Mouse (Mus musculus) kidney, postnatal 10 days (tissue): ENCODE measurements around the gene Pafah1b3.

Experiments
- DNase-seq: peaks from one replicate; pipeline ENCODE4 v3.0.0; 2021; ENCODE audit warnings: mixed read lengths

The Pafah1b3 gene

DNA sequence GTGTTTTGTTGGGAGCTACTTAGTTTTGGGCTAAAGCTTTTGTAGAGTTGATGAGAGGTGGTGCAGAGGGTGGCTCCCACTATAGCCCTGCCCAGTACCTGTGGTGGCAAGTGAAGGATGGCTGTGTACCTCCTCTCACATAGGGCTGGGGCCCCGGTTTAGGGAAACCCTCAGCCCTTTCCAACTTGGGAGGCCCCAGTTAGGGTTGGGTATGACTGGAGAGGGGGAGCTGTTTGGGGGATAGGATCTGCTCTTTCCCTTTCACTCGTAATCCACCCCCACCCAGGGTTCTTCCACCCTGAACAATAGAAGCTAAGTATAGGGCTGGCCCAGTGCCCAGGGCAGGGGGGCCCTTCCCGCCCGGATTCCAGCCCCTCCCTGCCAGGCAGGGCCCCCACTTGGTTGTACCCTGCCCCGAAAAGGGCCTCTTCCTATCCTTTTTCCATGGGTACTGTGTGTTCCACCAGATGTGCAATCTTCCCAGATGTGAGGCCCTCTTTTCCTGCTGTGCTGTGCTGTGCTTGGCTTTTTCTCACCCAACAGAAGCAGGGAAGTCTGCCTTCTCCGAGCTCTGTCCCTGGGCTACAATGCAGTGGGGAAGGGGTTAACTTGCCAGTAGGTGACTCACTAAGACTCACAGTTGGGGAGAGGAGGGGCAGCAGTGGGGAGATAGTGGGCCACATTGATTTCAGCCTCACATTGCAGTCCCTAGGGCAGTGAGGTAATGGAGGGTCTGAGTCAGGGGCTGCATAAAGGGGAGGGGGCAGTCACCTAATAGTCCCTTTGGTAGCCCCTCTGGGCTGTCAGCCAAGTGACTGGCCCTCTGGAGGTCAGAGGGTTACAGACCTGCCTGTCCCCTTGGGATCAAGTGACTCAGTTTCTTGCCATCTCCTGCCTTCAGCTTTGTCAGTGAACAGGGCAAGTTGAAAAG is 17.7 kb downstream of the Pafah1b3 start:
- peak; percentile 79 for DNase-seq

GRCm38 (mm10) chr7:25279076-25279860 is 18.5 kb downstream of the Pafah1b3 start:
- peak; percentile 94 for DNase-seq

DNA sequence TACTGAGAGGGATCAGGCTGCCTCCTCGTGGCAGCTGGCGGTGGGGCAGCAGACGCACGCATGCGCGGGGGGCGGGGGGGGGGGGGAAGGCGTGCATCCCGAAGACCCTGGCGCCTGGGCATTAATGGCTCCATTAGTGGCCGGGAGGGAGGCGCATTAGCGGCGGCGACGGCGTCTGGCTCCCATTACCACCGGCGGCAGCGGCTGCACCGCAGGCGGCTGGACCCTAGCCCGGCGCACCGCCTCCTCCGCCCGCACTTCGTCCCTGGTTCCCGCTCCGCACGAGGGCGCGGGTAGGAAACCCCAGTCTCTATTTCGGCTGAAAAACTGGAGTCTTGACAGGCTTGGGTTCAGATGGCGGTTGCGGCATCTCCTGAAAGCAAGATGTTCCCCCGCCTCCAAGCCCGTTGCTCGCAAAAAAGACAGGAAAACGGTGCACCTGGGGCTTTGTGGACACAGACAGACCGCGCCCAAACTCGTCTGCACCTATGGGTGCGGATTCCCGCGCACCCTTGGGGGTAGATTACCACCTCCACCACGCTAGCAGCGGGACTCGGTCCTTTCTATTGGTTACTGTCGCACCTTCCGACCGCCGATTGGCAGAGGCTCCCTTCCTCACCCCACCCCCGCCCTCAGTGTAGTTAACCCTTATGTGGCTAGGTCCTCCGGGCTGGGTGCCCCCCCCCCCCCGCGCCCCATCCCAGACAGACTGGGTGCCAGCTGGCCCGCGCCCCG is 19.3 kb downstream of the Pafah1b3 start:
- DNase-seq: peak; percentile 87

DNA sequence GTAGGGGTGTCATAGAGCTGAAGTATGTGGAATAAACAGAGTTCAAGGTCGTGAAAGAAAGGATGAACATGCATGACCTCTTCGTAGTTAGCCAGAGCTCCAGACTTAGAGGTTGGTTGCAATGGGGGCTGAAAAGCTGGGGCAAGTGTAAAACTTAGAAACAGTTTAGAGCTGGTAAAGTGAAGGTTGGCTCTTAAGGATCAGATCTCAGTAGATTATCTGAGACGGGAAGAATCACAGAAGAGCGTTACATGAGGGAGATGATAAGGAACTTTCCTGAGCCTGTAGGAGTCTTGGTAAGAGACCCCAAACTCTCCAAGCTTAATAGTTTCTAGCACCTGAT is 19.8 kb downstream of the Pafah1b3 start:
- no peak for DNase-seq

- DNase-seq: no peak
Measured at GRCm38 (mm10) chr7:25277405-25277804, 20.4 kb downstream of the Pafah1b3 start.

DNA sequence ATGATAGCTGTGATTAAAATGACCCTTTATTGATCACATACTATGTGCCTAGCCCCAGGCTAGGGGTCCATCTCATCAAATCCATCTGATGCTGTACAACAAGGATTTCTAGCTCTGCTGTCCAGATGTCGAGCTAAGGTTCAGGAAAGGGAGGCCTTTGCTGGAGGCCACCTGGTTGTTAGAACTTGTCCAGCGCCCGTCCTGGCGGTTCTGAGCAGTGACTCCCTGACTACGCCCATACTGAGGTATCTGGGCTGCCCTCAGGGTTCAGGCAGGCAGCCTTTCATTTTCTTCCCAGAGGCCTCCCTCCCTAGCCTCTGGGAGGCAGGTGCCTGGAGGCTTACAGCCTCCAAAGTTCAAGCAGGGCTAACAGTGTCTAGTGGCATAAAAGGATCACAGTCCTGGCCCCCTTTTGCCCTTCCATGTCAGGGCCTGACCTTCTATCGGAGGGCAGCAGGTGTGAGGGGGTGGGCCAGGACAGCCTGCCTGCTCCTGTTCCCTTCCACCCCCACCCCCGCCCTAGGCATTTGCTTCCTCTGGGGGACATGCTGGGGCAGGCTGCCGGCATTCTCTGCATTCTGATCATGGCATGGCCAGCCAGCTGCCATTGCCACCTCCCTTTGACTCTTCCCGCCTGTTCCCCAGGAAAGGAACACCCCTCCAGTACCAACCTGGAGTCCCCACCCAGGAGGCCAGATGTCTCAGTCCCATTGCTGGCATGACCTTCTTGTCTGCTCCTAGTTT is 22.1 kb downstream of the Pafah1b3 start:
- peak; percentile 33 for DNase-seq

DNA sequence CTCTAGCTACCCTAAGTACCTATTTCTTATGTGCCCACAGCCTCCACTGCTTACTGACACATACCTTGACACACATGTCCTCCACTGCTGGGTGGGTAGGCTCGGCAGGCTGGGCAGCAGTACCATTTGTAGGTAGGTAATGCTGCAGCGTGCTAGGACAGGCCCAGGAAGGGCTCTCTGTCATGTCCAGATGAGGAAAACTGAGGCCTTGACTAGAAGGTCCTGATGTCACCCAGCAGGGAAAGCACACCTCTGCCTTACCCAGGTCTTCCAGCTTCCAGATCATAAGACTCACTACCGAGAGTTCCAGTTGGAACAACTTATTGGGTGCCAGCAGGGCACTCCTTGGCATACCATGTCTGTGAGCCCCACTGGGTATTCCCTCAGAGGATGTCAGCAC is 22.8 kb downstream of the Pafah1b3 start:
- no peak for DNase-seq

DNA sequence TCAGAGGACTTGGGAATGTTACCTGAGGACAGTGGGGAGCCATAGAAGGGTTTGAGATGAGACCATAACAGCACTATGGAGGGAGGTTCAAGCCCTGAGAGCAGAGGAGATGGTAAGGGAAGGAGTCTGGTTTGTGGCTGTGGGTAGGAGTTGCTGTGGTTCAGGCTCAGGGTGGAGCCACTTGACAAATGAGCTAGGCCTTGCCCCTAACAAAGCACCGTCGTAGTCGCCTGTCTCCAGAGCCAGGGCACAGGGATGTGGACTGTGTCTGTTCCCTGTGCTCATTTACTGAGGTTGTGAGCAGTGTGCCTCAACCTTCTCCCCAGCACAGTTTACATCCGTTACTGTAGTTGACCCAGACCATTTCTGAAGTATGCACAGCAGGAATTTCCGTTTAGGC is 23.2 kb downstream of the Pafah1b3 start:
- DNase-seq: peak; percentile 16

GRCm38 (mm10) chr7:25273259-25274241 is 24.2 kb downstream of the Pafah1b3 start:
- DNase-seq: peak; percentile 16

DNA sequence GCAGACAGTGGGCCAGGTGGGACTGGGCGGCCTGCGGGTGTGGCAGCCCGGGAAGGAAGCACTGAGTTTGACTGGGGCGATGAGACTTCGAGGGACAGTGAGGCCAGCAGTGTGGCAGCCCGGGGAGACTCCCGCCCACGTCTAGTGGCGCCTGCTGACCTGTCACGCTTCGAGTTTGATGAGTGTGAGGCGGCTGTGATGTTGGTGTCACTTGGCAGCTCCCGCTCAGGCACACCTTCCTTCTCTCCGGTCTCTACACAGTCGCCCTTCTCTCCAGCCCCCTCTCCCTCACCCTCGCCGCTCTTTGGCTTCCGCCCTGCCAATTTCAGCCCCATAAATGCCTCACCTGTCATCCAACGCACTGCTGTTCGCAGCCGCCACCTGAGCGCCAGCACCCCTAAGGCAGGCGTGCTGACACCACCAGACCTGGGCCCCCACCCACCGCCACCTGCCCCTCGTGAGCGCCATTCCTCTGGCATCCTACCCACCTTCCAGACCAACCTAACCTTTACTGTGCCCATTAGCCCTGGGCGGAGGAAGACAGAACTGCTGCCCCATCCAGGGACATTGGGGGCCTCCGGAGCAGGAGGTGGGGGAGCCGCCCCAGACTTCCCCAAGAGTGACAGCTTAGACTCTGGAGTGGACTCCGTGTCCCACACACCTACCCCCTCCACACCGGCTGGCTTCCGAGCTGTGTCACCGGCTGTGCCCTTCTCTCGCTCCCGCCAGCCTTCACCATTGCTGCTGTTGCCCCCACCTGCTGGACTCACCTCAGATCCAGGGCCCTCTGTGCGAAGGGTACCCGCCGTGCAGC is 25.1 kb downstream of the Pafah1b3 start:
- DNase-seq: no peak

DNA sequence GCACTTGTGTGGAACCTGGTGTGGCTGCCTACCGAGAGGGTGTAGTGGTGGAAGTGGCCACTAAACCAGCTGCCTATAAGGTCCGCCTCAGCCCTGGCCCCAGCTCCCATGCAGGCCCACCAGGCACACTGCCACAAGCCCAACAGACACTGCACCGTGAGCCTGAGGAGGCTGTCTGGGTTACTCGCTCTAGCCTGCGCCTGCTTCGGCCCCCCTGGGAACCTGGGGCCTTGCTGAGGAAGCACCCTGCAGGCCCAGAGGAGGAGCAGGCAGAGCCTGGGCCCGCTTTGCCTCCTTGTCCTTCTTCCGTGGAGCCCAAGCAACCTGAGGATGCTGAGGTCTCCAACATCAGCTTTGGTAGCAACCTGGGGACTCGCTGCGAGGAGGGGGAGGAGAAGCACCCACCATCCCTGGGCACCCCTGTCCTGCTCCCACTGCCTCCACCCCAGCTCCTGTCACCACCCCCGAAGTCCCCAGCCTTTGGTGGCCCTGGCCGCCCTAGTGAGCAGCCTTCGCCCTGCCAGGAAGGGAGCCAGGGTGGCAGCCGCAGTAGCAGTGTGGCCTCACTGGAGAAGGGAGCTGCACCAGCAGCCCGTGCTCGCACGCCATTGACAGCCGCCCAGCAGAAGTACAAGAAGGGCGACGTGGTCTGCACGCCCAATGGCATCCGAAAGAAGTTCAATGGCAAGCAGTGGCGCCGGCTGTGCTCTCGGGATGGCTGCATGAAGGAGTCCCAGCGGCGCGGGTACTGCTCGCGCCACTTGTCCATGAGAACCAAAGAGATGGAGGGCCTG is 25.9 kb downstream of the Pafah1b3 start:
- DNase-seq: peak; percentile 15

- DNase-seq: peak; percentile 28
Measured at GRCm38 (mm10) chr7:25270652-25271633, 26.8 kb downstream of the Pafah1b3 start.

DNA sequence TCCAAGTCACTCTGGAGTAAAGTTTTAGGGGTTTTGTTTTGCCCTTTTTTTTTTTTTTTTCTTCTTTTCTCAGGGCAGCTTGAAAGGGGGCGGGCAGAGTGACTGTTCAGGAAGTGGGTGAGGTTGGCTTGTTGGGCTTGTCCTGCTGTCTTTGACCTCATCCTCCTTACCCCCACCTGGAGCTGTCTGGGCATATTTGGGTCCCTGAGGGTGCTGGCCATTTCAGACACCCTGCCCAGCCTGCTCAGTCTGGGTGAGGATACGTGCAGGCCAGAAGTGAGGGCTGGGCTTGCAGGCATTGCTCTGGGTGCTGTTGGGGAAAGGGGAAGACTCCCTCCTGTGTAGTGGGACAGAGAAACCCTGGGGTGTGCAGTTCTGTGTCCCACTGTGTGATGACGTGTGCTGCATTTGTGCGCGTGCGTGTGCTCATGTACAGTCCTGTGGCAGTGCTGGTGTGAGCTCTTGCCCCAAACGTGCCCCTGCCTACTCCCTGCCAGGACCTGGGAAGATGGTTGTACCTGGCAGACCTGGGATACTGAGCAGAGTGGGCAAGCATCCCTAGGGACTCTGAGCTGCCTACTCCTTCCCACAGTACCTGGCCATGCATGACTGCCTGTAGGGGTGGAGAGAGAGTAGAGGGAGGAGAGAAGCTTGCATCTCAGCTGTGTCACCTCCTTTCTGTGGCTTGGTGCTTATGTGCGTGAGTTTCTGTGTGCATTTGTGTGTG is 28.1 kb downstream of the Pafah1b3 start:
- peak; percentile 45 for DNase-seq

DNA sequence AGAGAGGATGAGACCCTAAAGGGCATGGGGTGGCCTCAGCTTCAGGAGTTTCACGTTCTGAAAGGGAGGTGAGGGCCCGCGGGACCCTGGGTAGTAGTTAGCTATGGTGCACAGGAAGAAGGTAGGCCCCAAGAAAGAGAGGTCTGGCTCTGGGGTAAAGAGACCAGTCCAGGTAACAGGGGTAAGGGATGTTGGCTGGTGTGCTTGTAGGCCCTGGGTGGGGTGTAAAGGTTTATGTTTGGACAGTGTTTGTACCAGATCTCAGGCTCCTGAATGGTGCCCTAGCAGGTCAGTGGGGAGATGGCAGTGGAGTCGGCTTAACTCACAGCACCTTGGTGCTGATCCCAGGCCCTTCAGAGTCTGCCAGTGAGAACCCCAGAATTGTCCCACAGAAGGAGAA is 28.8 kb downstream of the Pafah1b3 start:
- peak; percentile 29 for DNase-seq

DNA sequence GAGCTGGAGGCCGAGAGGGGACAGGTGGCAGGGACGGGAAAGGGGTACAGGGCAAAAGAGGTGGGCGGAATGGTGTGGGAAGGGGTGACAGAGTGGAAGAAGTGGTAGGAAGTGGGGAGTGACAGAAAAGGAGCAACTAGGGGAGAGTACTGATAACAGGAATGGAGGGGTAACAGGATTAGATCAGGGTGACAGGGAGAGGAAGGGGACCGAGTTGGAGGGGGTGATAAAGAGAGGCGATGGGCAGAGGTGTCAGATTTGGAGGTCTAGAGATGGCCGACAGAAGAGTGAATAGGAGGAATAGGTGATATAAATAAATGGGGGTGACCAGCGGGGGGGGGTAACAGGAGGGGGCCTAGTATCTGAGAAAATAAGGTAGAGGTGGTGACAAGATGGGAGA is 29.2 kb downstream of the Pafah1b3 start:
- no peak for DNase-seq

DNA sequence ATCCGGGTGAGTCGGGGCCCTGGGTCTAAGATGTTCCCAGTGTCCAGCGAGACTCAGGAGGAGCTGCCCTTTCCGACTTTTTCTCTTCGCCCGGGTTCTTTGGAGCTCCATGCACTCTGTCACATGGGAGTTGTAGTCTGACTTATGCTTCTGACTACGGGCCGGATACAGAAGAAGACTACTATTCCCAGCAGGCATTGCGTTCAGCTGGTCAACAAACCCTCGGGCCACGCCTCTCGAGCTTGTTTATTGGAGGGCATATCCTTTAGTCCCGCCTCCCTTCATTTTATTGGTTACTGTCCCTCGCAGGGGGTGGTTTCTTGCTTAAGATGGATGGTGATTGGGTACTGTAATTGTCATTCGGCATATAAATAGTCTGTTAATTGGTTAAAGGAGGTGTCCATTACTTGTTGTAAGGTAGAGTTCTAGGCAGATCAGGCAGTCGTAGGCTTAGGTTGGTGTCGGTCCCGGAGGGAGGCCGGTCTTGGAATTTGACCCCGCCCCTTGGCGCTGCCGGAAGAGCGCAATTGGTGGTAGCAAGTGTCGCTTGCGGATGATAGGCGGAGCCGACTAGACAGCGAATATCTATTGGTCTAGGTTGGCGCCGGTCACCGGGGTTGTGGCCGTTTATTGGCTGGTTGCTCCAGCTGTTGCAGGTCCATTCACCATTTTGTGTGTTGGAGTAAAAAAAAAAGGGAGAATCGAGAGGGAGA is 29.9 kb downstream of the Pafah1b3 start:
- peak; percentile 99 for DNase-seq

DNA sequence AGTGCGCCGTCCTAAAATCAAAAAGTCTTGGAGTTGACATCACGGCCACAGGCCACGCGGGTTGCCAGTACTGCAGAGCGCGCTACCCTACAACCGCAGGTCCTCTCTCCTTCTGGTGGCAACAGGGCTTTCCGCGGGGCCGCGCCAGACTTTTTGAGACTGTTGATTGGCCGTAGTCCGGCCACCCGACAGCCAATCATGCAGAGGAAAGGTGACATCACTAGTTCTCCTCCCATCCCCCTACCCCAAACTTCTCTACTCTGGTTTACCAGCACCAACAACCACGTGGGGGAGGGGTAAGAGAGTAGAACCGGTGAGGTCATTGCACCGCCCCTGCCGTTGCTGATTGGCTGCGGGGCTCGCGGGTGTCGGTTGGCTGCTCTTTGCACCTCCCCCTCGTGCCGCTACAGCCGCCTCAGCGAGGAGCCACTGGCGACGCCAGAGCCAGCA is 30.5 kb downstream of the Pafah1b3 start, which contains the start of gene Cic:
TSS of gene Cic (plus strand) at position 404 of the 450 bp plus-strand sequence.
- DNase-seq: peak; percentile 99
